ENCODE assay signal across 8 mouse cellular contexts in genomic region chr9:21962416-21963059, GRCm38 (mm10). TPM values are rescaled to one million over a fixed set of nuclear protein-coding genes. Genes with fewer than 3 reads are reported as not detected.
DNase-seq lines count a peak whose midpoint lies in the region; ATAC-seq and TF ChIP-seq lines count a peak whose summit lies in the region.

No protein-coding gene starts in this region.

- peak; percentile 41 for TF ChIP-seq CTCF in forebrain, postnatal 0 days (IDR thresholded peaks at IDR 0.05; ENCODE audit: low read depth)

- peaks cover 25% of the 10 kb centered on the region for H3K27me3 ChIP-seq in forebrain, postnatal 0 days (ENCODE audit: insufficient read depth, low read length)
- peaks cover 62% of the 10 kb centered on the region for H3K27me3 ChIP-seq in hindbrain, embryonic 13.5 days

- H3K27ac ChIP-seq in forebrain, postnatal 0 days (ENCODE audit: low read depth, low read length): no peak overlapping the region
- H3K27ac ChIP-seq in hindbrain, embryonic 13.5 days: no peak overlapping the region

- peak; percentile 86 for ATAC-seq in forebrain, postnatal 0 days
- peak; percentile 63 for ATAC-seq in hindbrain, embryonic 13.5 days (ENCODE audit: low FRiP score)

- H3K9ac ChIP-seq in forebrain, postnatal 0 days: peak overlapping the region; percentile 22; the same call in 1 of the 2 replicates
- H3K9ac ChIP-seq in hindbrain, embryonic 13.5 days: peak overlapping the region; percentile 65

- 0 out of 2 replicates have a peak, but pooled peaks cover 4% of the 10 kb centered on the region for H3K4me1 ChIP-seq in forebrain, postnatal 0 days (ENCODE audit: insufficient read depth)
- peaks cover 30% of the 10 kb centered on the region for H3K4me1 ChIP-seq in hindbrain, embryonic 13.5 days (replicated peaks)

- H3K36me3 ChIP-seq in forebrain, postnatal 0 days (ENCODE audit: insufficient read depth): no peaks in the 10 kb centered on the region; the same call in 1 of the 2 replicates
- H3K36me3 ChIP-seq in hindbrain, embryonic 13.5 days: peaks cover 7% of the 10 kb centered on the region; the same call in 1 of the 2 replicates

- peak overlapping the region; percentile 72 for H3K4me2 ChIP-seq in forebrain, postnatal 0 days (ENCODE audit: low read depth)
- H3K4me2 ChIP-seq in hindbrain, embryonic 13.5 days: peak overlapping the region; percentile 66

- 4% methylated on average over 34 of the region's 34 CpGs for WGBS in forebrain, postnatal 0 days
- WGBS in hindbrain, embryonic 13.5 days: 3% methylated on average over 34 of the region's 34 CpGs

- no peaks in the 10 kb centered on the region for H3K9me3 ChIP-seq in forebrain, postnatal 0 days (ENCODE audit: low read length)
- no peaks in the 10 kb centered on the region for H3K9me3 ChIP-seq in hindbrain, embryonic 13.5 days

- H3K4me3 ChIP-seq in forebrain, postnatal 0 days (ENCODE audit: low read depth, low read length): peak overlapping the region; percentile 38
- peak overlapping the region; percentile 38 for H3K4me3 ChIP-seq in hindbrain, embryonic 13.5 days

- DNase-seq in Muller cell, postnatal 12 days (ENCODE audit: inconsistent ontology term): peak; percentile 74
- peak; percentile 56 for DNase-seq in cerebellum, adult 8-10 months
- DNase-seq in forebrain, postnatal 0 days: peak; percentile 62
- peak; percentile 70 for DNase-seq in left cerebral cortex, adult 11 months (ENCODE audit: low spot score)
- peak; percentile 77 for DNase-seq in lung, postnatal 36 days
- DNase-seq in right cerebral cortex, adult 18-20 months: peak; percentile 88
- DNase-seq in thymus, postnatal 4 days: peak; percentile 82

RNA-seq across cellular contexts. Expression of gene Epor, which starts 0.8 kb away (rescaled TPM):
- 0.24 and 1.0 TPM in 2 replicates for total RNA-seq in forebrain, postnatal 0 days (2014; rRNA removed)
- polyA plus RNA-seq in forebrain, postnatal 0 days (2015; fragmentation: Nextera tagmentation; extraction: Ambion mirVana): 2.2 and 2.4 TPM in 2 replicates
- 1.9 and 2.2 TPM in 2 replicates for polyA plus RNA-seq in hindbrain, embryonic 13.5 days (2015; fragmentation: Nextera tagmentation; extraction: Ambion mirVana)

RNA-seq across cellular contexts. Expression of gene Swsap1, which starts 7.0 kb away (rescaled TPM):
- 28.2 and 37.7 TPM in 2 replicates for total RNA-seq in forebrain, postnatal 0 days (2014; rRNA removed)
- 7.0 and 7.3 TPM in 2 replicates for polyA plus RNA-seq in forebrain, postnatal 0 days (2015; fragmentation: Nextera tagmentation; extraction: Ambion mirVana)
- 9.1 and 9.7 TPM in 2 replicates for polyA plus RNA-seq in hindbrain, embryonic 13.5 days (2015; fragmentation: Nextera tagmentation; extraction: Ambion mirVana)

RNA-seq across cellular contexts. Expression of gene Plppr2, which starts 25.7 kb away (rescaled TPM):
- total RNA-seq in forebrain, postnatal 0 days (2014; rRNA removed): 97.9 and 108 TPM in 2 replicates
- polyA plus RNA-seq in forebrain, postnatal 0 days (2015; fragmentation: Nextera tagmentation; extraction: Ambion mirVana): 122 and 144 TPM in 2 replicates
- polyA plus RNA-seq in hindbrain, embryonic 13.5 days (2015; fragmentation: Nextera tagmentation; extraction: Ambion mirVana): 67.5 and 71.4 TPM in 2 replicates

RNA-seq across cellular contexts. Expression of gene Rgl3, which starts 26.7 kb away (rescaled TPM):
- total RNA-seq in forebrain, postnatal 0 days (2014; rRNA removed): 0.24 and 2.1 TPM in 2 replicates
- 1.0 and 1.2 TPM in 2 replicates for polyA plus RNA-seq in forebrain, postnatal 0 days (2015; fragmentation: Nextera tagmentation; extraction: Ambion mirVana)
- 1.1 TPM in 2 replicates for polyA plus RNA-seq in hindbrain, embryonic 13.5 days (2015; fragmentation: Nextera tagmentation; extraction: Ambion mirVana)

RNA-seq across cellular contexts. Expression of gene Tmem205, which starts 35.2 kb away (rescaled TPM):
- 42.0 and 47.1 TPM in 2 replicates for total RNA-seq in forebrain, postnatal 0 days (2014; rRNA removed)
- polyA plus RNA-seq in forebrain, postnatal 0 days (2015; fragmentation: Nextera tagmentation; extraction: Ambion mirVana): 52.8 and 65.9 TPM in 2 replicates
- polyA plus RNA-seq in hindbrain, embryonic 13.5 days (2015; fragmentation: Nextera tagmentation; extraction: Ambion mirVana): 47.1 and 48.2 TPM in 2 replicates
